Comparison of ENCODE assay signal across 7 mouse cellular contexts in genomic region chr1:134989372-134989771, GRCm38 (mm10). TPM values are rescaled to one million over a fixed set of nuclear protein-coding genes. Genes with fewer than 3 reads are reported as not detected.
DNase-seq lines count a peak whose midpoint lies in the region; ATAC-seq and TF ChIP-seq lines count a peak whose summit lies in the region.

No protein-coding gene starts in this region.

- 9% methylated on average over 7 of the region's 7 CpGs for WGBS in spleen, adult 2 months

- DNase-seq in CD4-positive, CD25-positive, alpha-beta regulatory T cell, adult 2 months (ENCODE audit: low read depth, low spot score), result peak; percentile 89
- DNase-seq in G1E (ENCODE audit: low spot score), result peak; percentile 76
- peak; percentile 68 for DNase-seq in cerebellum, adult 11-12 months
- DNase-seq in gastrocnemius, adult 18-20 months (ENCODE audit: low spot score), result peak; percentile 83
- peak; percentile 72 to 91 for DNase-seq in layer of hippocampus, adult 18-20 months (ENCODE audit: low spot score in 2 of 2)
- peak; percentile 85 for DNase-seq in lung, postnatal 14 days
- peak; percentile 50 to 61 for DNase-seq in spleen, adult 2 months (ENCODE audit: low read depth in 1 of 2, low spot score in 2 of 2)

- TF ChIP-seq POLR2A in spleen, adult 2 months (IDR thresholded peaks at IDR 0.05; ENCODE audit: low read depth, low read length), result no peak

- peak; percentile 91 for TF ChIP-seq CTCF in G1E (IDR thresholded peaks at IDR 0.05; ENCODE audit: low read depth, low read length)
- peak; percentile 83; the same call in 1 of the 2 replicates for TF ChIP-seq CTCF in spleen, adult 2 months (IDR thresholded peaks at IDR 0.05; ENCODE audit: extremely low read depth, insufficient read depth, insufficient read length, insufficient replicate concordance)

- H3K9me3 ChIP-seq in G1E (replicated peaks), result no peaks in the 10 kb centered on the region

- H3K4me3 ChIP-seq in G1E (ENCODE audit: low read depth, low read length), result no peak overlapping the region
- no peak overlapping the region for H3K4me3 ChIP-seq in spleen, adult 2 months (ENCODE audit: extremely low read depth, insufficient read depth, insufficient read length)

- no peaks in the 10 kb centered on the region for H3K4me1 ChIP-seq in G1E (ENCODE audit: insufficient read depth, low read depth, low read length)
- H3K4me1 ChIP-seq in spleen, adult 2 months (ENCODE audit: control insufficient read depth, insufficient read depth, insufficient read length), result peaks cover 5% of the 10 kb centered on the region

- peaks cover 51% of the 10 kb centered on the region for H3K27me3 ChIP-seq in G1E (ENCODE audit: insufficient read depth, low read length)
- H3K27me3 ChIP-seq in spleen, adult 2 months (ENCODE audit: control insufficient read depth, insufficient read depth, low read length), result peaks cover 2% of the 10 kb centered on the region; the same call in 1 of the 2 replicates

- no peak overlapping the region for H3K27ac ChIP-seq in spleen, adult 2 months (ENCODE audit: insufficient read depth, low read length)

- 0 out of 2 replicates have a peak, but pooled peaks have one; percentile 40 for ATAC-seq in G1E (ENCODE audit: extremely low read depth, insufficient number of reproducible peaks, low FRiP score, poor library complexity, severe bottlenecking)

- H3K36me3 ChIP-seq in G1E (replicated peaks), result no peaks in the 10 kb centered on the region
- no peaks in the 10 kb centered on the region for H3K36me3 ChIP-seq in spleen, adult 2 months (ENCODE audit: control insufficient read depth, insufficient read depth, low read length)

RNA-seq across cellular contexts. Expression of gene Ube2t, which starts 27.0 kb away (rescaled TPM):
- total RNA-seq in G1E (2014; fragmentation: Nextera tagmentation), result 54.3 and 60.7 TPM in 2 replicates
- total RNA-seq in G1E (2017), result 65.9 and 72.6 TPM in 2 replicates
- 12.1 and 14.1 TPM in 2 replicates for polyA plus RNA-seq in G1E (2012)
- 1 to 10 TPM; 5.5 to 6.6 TPM for total RNA-seq in gastrocnemius, adult 18-20 months (2021)
- 1 to 10 TPM; 1.1 to 2.2 TPM for total RNA-seq in layer of hippocampus, adult 18-20 months (2021)
- polyA plus RNA-seq in spleen, adult 2 months (2012; rRNA removed), result 2.1 and 3.8 TPM in 2 replicates

RNA-seq across cellular contexts. Expression of gene Ppp1r12b, which starts 33.6 kb away (rescaled TPM):
- total RNA-seq in G1E (2014; fragmentation: Nextera tagmentation), result 12.6 and 15.7 TPM in 2 replicates
- total RNA-seq in G1E (2017), result 8.0 and 8.2 TPM in 2 replicates
- polyA plus RNA-seq in G1E (2012), result 1.2 and 1.7 TPM in 2 replicates
- 100 to 1,000 TPM; 152 to 171 TPM for total RNA-seq in gastrocnemius, adult 18-20 months (2021)
- total RNA-seq in layer of hippocampus, adult 18-20 months (2021), result 10 to 100 TPM; 70.0 to 73.0 TPM
- 6.1 and 6.5 TPM in 2 replicates for polyA plus RNA-seq in spleen, adult 2 months (2012; rRNA removed)

Comparison
In these comparisons a context has a peak if more than half of its experiments do, and no peak if none do; other contexts are left out.
1. RNA of gene Ube2t, which starts 27.0 kb away (total RNA-seq): 54.3 to 72.6 TPM in G1E; 5.5 to 6.6 TPM in gastrocnemius, adult 18-20 months and 1.1 to 2.2 TPM in layer of hippocampus, adult 18-20 months; every median in the first group is over 4 times any median in the second.
2. RNA of gene Ppp1r12b, which starts 33.6 kb away (total RNA-seq): 152 to 171 TPM in gastrocnemius, adult 18-20 months and 70.0 to 73.0 TPM in layer of hippocampus, adult 18-20 months; 8.0 to 15.7 TPM in G1E; every median in the first group is over 4 times any median in the second.
3. Peak in every context shown above with its lines, with median percentiles within 50 percentile points of each other: DNase-seq.